Mouse (Mus musculus): Measurements from ENCODE around the gene Dlgap1. TPM values are rescaled to one million over a fixed set of nuclear protein-coding genes. Genes with fewer than 3 reads are reported as not detected.
"Not testable (repeated sequence)": the region's sequence is repeated elsewhere in the genome, so short reads cannot be mapped to it uniquely, and the experiment has no call there.

Gene Dlgap1
- polyA plus RNA-seq, 1 experiment from 2014 or later, result 34.5 TPM

DNA sequence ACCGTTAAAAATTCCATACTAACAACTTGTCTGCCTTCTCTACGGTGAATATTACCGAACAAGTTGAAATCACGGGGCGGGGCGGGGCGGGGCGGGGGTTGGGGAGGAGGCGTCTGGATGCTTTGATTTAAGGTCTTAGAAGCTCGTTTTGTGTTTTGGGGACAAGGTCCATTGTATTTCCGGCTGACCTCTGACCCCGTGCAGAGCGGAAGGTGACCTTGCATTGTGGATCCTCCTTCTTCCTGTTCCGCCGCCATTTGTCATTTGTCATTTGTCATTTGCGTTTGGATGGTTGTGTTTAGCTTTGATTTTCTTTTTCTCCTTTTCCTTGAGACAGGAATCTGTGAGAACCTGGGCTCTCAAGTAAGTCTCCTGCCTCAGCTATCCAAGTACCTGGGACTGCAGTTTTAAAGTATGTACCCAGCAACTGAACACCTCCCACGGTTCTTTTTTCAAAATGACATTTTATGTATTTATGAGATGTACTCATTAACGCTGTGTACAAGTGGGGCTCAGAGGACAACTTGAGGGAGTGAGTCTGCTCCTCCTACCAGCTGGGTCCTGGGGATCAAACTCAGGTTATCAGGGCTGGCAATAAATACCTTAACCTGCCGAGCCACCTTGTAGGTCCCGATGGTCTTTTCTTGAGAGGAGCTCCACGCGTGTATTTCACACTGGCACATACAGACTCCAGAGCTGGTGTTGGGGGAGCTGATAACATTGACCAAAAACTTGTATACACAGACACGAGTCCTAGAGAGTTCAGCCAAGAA lies 861.3 kb downstream of the Dlgap1 start:
- WGBS, result 75% methylated on average over 23 of the region's 23 CpGs
- H3K4me2 ChIP-seq (ENCODE audit: low read length), result no peak overlapping the region
- no peak overlapping the region for H3K9ac ChIP-seq (ENCODE audit: low read depth, low read length)
- no peaks in the 10 kb centered on the region for H3K9me3 ChIP-seq (replicated peaks; ENCODE audit: control insufficient read depth, low read length, poor library complexity, severe bottlenecking)
- ATAC-seq, result no peak
- H3K27me3 ChIP-seq (ENCODE audit: control insufficient read depth, insufficient read depth, low read depth, low read length), result no peaks in the 10 kb centered on the region
- peaks cover 4% of the 10 kb centered on the region for H3K4me1 ChIP-seq (ENCODE audit: control insufficient read depth, insufficient read depth, low read length)
- H3K4me3 ChIP-seq (ENCODE audit: low read depth, low read length), result no peak overlapping the region
- no peak overlapping the region for H3K27ac ChIP-seq (ENCODE audit: low read length)
- H3K36me3 ChIP-seq (ENCODE audit: control insufficient read depth, insufficient read depth, low read length), result no peaks in the 10 kb centered on the region

DNA sequence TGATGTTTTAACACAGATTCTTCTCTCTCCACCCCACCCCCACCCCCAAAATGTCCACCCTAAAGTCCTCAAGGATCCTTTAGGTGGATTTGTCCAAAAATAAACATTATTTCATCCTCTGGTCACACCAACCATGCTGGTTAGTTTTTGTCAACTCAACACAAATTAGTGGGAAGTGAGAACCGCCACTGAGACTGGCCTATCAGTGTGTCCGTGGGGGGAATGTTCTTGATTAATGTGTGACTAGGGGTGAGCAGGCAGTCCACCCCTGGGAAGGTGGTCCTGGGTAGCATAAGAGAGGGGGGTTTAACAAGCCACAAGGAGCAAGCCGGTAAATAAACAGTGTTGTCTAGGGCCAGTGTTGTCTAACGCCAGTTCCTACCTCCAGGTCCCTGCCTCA lies 862.7 kb downstream of the Dlgap1 start:
- H3K4me3 ChIP-seq (ENCODE audit: low read depth, low read length), result no peak overlapping the region
- no peaks in the 10 kb centered on the region for H3K9me3 ChIP-seq (replicated peaks; ENCODE audit: control insufficient read depth, low read length, poor library complexity, severe bottlenecking)
- H3K4me2 ChIP-seq (ENCODE audit: low read length), result no peak overlapping the region
- H3K27ac ChIP-seq (ENCODE audit: low read length), result no peak overlapping the region
- peaks cover 8% of the 10 kb centered on the region for H3K4me1 ChIP-seq (ENCODE audit: control insufficient read depth, insufficient read depth, low read length)
- 85% methylated on average over 4 of the region's 4 CpGs for WGBS
- no peak overlapping the region for H3K9ac ChIP-seq (ENCODE audit: low read depth, low read length)
- H3K36me3 ChIP-seq (ENCODE audit: control insufficient read depth, insufficient read depth, low read length), result no peaks in the 10 kb centered on the region
- ATAC-seq, result no peak
- no peaks in the 10 kb centered on the region for H3K27me3 ChIP-seq (ENCODE audit: control insufficient read depth, insufficient read depth, low read depth, low read length)

DNA sequence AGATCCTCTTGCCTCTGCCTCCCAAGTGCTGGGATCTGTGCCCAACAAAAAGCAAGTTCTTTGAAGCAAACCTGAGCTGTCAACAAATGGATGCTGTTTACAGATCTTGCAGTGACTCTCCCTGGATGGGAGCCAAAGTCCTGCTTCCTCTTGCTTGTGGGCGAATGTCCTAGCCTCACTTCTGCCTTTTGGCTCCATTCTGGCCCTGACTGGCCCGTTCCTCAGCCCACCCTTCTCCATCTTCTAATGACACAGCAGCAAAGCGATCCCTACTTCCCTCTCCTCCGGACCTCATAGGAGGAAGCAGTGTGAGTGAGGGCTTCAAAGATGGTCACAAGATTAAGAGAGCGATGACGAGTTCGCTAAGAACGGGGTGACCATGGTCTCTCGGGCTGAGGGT lies 863.7 kb downstream of the Dlgap1 start:
- no peak for ATAC-seq
- WGBS, result 95% methylated on average over 9 of the region's 9 CpGs
- Histone ChIP-seq H3K4me2 (ENCODE audit: low read length) (no peak overlapping the region), H3K27ac (ENCODE audit: low read length) (no peak overlapping the region), H3K9ac (ENCODE audit: low read depth, low read length) (no peak overlapping the region), H3K4me1 (ENCODE audit: control insufficient read depth, insufficient read depth, low read length) (peaks cover 8% of the 10 kb centered on the region), H3K27me3 (ENCODE audit: control insufficient read depth, insufficient read depth, low read depth, low read length) (no peaks in the 10 kb centered on the region), H3K9me3 (replicated peaks; ENCODE audit: control insufficient read depth, low read length, poor library complexity, severe bottlenecking) (no peaks in the 10 kb centered on the region), H3K36me3 (ENCODE audit: control insufficient read depth, insufficient read depth, low read length) (no peaks in the 10 kb centered on the region), H3K4me3 (ENCODE audit: low read depth, low read length) (no peak overlapping the region)

DNA sequence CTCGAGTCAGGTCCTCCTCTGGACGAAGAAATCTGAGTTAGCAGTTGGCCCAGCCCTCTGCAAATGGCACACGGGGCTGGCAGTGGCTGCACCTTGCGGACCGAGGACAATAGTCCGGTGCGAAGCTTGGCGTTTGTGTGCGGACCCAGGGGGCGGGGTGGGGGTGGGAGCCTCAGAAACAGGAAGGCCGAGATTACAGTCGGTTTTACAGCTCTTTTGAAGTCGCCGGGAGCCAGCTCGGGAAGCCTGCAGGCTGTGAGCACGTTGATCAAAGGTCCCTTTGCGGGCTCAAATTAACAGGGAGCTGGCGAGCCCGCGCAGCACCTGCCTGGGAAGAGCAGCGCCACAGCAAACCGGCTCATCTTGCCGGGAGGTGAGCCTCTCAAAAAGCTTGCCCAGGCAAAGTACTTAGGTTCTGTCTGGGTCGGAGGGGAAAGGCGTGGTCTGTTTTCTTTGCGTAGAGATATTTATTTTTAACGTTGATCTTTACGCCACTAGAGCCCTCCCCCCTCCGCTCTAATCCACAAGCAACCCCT lies 865.6 kb downstream of the Dlgap1 start:
- Histone ChIP-seq H3K27me3 (ENCODE audit: control insufficient read depth, insufficient read depth, low read depth, low read length) (no peaks in the 10 kb centered on the region), H3K9ac (ENCODE audit: low read depth, low read length) (peak overlapping the region; percentile 78), H3K4me2 (ENCODE audit: low read length) (peak overlapping the region; percentile 96), H3K4me3 (ENCODE audit: low read depth, low read length) (peak overlapping the region; percentile 51), H3K36me3 (ENCODE audit: control insufficient read depth, insufficient read depth, low read length) (no peaks in the 10 kb centered on the region), H3K4me1 (ENCODE audit: control insufficient read depth, insufficient read depth, low read length) (peaks cover 8% of the 10 kb centered on the region), H3K9me3 (replicated peaks; ENCODE audit: control insufficient read depth, low read length, poor library complexity, severe bottlenecking) (no peaks in the 10 kb centered on the region), H3K27ac (ENCODE audit: low read length) (peak overlapping the region; percentile 42; the same call in 1 of the 2 replicates)
- WGBS, result under 1% methylated on average over 29 of the region's 29 CpGs
- peak; percentile 75; the same call in 1 of the 2 replicates for ATAC-seq

DNA sequence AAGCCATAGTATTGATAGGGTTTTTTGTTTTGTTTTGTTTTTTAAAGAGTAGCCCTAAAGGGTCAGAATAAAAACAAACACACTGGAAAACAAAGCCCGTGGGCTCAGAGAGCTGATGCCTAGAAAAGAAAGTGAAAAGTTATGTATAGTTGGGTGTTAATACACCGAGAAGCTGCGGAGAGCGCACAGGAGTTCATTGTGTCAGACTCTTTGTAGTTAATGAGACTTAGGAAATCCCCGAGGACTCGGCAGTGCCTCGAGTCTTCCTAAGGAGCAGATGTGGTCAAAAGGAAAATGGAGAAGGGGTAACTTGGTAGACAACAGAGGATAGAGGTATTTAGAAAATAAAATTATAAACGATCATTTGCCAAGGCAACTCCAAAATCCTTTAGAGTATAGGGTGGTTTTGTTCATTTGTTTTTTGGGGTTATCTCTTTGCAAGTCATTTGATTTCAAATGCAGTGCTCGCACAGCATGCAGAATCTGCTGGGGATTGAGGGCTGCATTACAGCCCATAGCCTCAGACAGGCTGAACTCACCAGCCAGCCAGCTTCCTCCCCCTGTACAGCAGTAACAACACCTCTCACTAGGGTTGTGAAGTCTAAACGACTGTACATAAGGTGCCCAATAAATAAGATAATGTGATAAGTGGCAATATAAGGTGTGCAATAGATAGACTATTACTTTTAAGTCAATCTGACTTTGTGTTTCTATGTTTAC lies 866.4 kb downstream of the Dlgap1 start:
- no peaks in the 10 kb centered on the region for H3K9me3 ChIP-seq (replicated peaks; ENCODE audit: control insufficient read depth, low read length, poor library complexity, severe bottlenecking)
- H3K36me3 ChIP-seq (ENCODE audit: control insufficient read depth, insufficient read depth, low read length), result no peaks in the 10 kb centered on the region
- H3K4me3 ChIP-seq (ENCODE audit: low read depth, low read length), result peak overlapping the region; percentile 51
- H3K27ac ChIP-seq (ENCODE audit: low read length), result no peak overlapping the region
- 2% methylated on average over 10 of the region's 10 CpGs for WGBS
- no peaks in the 10 kb centered on the region for H3K27me3 ChIP-seq (ENCODE audit: control insufficient read depth, insufficient read depth, low read depth, low read length)
- peak overlapping the region; percentile 78 for H3K9ac ChIP-seq (ENCODE audit: low read depth, low read length)
- H3K4me1 ChIP-seq (ENCODE audit: control insufficient read depth, insufficient read depth, low read length), result peaks cover 8% of the 10 kb centered on the region
- peak overlapping the region; percentile 96 for H3K4me2 ChIP-seq (ENCODE audit: low read length)
- no peak for ATAC-seq

DNA sequence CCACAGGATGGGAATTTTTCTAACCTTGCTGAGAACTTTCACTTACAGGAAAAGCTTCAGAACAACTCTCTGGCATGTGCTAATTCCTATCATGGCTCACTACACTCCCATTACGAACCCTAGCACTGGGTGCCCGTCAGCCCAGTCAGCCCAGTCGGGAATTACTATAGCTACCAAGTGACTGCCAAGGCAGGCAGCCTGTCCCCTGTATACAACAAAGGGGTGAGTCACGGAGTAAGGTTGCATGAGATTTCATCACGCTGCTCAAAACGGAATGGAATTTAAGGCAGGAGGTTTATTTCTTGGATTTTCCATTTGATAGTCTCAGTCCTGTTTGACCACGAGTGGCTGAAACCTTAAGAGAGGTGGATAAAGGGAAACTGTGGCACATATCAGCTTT lies 867.9 kb downstream of the Dlgap1 start:
- Histone ChIP-seq H3K4me2 (ENCODE audit: low read length) (no peak overlapping the region), H3K9me3 (replicated peaks; ENCODE audit: control insufficient read depth, low read length, poor library complexity, severe bottlenecking) (no peaks in the 10 kb centered on the region), H3K4me1 (ENCODE audit: control insufficient read depth, insufficient read depth, low read length) (peaks cover 8% of the 10 kb centered on the region), H3K9ac (ENCODE audit: low read depth, low read length) (no peak overlapping the region), H3K27ac (ENCODE audit: low read length) (no peak overlapping the region), H3K27me3 (ENCODE audit: control insufficient read depth, insufficient read depth, low read depth, low read length) (no peaks in the 10 kb centered on the region), H3K36me3 (ENCODE audit: control insufficient read depth, insufficient read depth, low read length) (no peaks in the 10 kb centered on the region), H3K4me3 (ENCODE audit: low read depth, low read length) (no peak overlapping the region)
- WGBS, result 38% methylated on average over 7 of the region's 7 CpGs
- ATAC-seq, result no peak

DNA sequence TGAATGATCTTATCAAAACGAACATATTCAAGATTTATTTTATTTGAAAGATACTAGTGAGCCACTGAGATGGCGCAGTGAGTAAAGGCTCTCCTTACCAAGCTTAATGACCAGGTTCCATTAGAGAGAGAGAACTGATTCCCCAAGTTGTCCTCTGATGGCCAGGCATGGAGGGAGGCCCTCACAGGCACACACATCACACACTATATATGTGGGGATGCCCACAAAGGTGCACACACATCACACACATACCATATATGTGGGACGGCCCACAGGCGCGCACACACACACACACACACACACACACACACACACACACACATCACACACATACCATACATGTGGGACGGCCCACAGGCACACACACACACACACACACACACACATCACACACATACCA lies 868.6 kb downstream of the Dlgap1 start:
- ATAC-seq; H3K27ac ChIP-seq (ENCODE audit: low read length); H3K9me3 ChIP-seq (replicated peaks; ENCODE audit: control insufficient read depth, low read length, poor library complexity, severe bottlenecking); H3K27me3 ChIP-seq (ENCODE audit: control insufficient read depth, insufficient read depth, low read depth, low read length); H3K4me1 ChIP-seq (ENCODE audit: control insufficient read depth, insufficient read depth, low read length); H3K9ac ChIP-seq (ENCODE audit: low read depth, low read length); H3K4me2 ChIP-seq (ENCODE audit: low read length); H3K4me3 ChIP-seq (ENCODE audit: low read depth, low read length); H3K36me3 ChIP-seq (ENCODE audit: control insufficient read depth, insufficient read depth, low read length): not testable (repeated sequence)
- 96% methylated on average over 5 of the region's 6 CpGs for WGBS

DNA sequence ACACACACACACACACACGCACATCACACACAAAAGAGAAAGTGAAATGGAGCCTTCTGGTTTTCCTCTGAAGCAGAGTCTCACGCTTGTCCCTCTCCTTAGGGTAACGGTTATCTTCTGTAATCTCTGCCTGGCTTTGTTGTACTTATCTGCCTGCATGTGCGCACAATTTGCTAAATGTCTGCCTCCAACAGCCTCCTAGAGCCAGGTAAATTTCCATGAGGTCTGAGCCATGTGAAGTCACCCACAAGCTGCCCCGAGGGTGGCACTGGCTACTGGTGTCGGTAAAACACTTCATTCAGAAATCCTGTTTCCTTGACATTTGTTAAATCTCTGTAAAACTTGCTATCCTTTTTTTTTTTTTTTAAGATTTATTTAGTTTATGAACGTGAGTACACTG lies 869.2 kb downstream of the Dlgap1 start:
- H3K9ac ChIP-seq (ENCODE audit: low read depth, low read length), result no peak overlapping the region
- H3K36me3 ChIP-seq (ENCODE audit: control insufficient read depth, insufficient read depth, low read length), result no peaks in the 10 kb centered on the region
- no peak overlapping the region for H3K27ac ChIP-seq (ENCODE audit: low read length)
- no peak for ATAC-seq
- H3K4me1 ChIP-seq (ENCODE audit: control insufficient read depth, insufficient read depth, low read length), result peaks cover 8% of the 10 kb centered on the region
- WGBS, result 86% methylated on average over 7 of the region's 7 CpGs
- H3K9me3 ChIP-seq (replicated peaks; ENCODE audit: control insufficient read depth, low read length, poor library complexity, severe bottlenecking), result no peaks in the 10 kb centered on the region
- no peaks in the 10 kb centered on the region for H3K27me3 ChIP-seq (ENCODE audit: control insufficient read depth, insufficient read depth, low read depth, low read length)
- H3K4me3 ChIP-seq (ENCODE audit: low read depth, low read length), result no peak overlapping the region
- H3K4me2 ChIP-seq (ENCODE audit: low read length), result no peak overlapping the region

DNA sequence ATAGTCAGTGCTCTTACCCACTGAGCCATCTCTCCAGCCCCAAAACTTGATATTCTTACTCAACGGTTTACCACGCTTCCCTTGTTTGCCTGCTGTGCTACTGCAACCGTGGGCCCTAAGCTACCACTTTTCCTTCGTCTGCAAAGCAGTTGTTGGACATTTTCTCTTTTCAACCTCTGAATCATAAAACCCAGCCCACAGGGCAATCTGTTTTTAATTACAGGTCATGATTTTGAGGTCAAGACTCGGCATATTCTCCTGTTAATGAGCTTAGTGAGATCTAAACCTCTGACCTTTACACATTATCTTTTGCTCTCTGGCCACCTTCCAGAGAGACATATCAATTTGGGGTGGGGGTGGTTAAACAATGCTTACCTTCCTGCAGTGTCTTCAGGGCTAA lies 869.7 kb downstream of the Dlgap1 start:
- Histone ChIP-seq H3K9me3 (replicated peaks; ENCODE audit: control insufficient read depth, low read length, poor library complexity, severe bottlenecking) (no peaks in the 10 kb centered on the region), H3K27me3 (ENCODE audit: control insufficient read depth, insufficient read depth, low read depth, low read length) (no peaks in the 10 kb centered on the region), H3K9ac (ENCODE audit: low read depth, low read length) (no peak overlapping the region), H3K4me2 (ENCODE audit: low read length) (no peak overlapping the region), H3K4me3 (ENCODE audit: low read depth, low read length) (no peak overlapping the region), H3K36me3 (ENCODE audit: control insufficient read depth, insufficient read depth, low read length) (no peaks in the 10 kb centered on the region), H3K4me1 (ENCODE audit: control insufficient read depth, insufficient read depth, low read length) (peaks cover 8% of the 10 kb centered on the region), H3K27ac (ENCODE audit: low read length) (no peak overlapping the region)
- no peak for ATAC-seq
- 62% methylated on average over 5 of the region's 5 CpGs for WGBS
